ENCODE assay signal across 9 mouse cellular contexts in the genomic region with DNA sequence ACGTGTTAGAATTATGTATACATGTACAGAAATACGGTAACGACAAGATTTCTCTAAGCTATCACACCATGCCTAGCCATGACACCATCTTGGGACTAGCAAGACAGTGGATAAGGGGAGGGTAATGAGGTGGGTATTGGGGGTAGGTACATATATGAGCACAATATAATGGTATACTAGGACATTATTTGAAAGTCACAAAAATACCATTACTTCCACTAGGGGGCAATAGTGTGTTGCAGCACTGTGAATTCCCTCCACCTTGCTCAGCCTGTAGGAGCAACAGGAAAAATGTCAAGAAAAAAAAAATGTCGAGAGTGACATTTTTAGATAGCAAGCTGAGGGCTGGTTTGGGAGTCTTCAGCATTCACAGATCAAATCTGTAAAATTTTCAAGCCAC.
DNase-seq lines count a peak whose midpoint lies in the region; ATAC-seq and TF ChIP-seq lines count a peak whose summit lies in the region.
"Had no signal": no experiment of that assay in that cellular context is flagged by ENCODE, and none has a peak within 500 bp of the region (broad histone marks: within the 10 kb centered on the region; RNA-seq: fewer than 3 reads in every experiment).

No protein-coding gene starts in this region.

- peak; percentile 93 for TF ChIP-seq CTCF in midbrain, postnatal 0 days (IDR thresholded peaks at IDR 0.05)

- no peak overlapping the region for H3K4me2 ChIP-seq in midbrain, embryonic 11.5 days
- no peak overlapping the region for H3K4me2 ChIP-seq in forebrain, embryonic 15.5 days (replicated peaks)
- no peak overlapping the region for H3K4me2 ChIP-seq in midbrain, postnatal 0 days (ENCODE audit: low read depth, low read length, poor library complexity, severe bottlenecking)
- H3K4me2 ChIP-seq: heart, embryonic 15.5 days had no signal

- 78% methylated on average over 4 of the region's 4 CpGs for WGBS in midbrain, embryonic 11.5 days
- 76% methylated on average over 4 of the region's 4 CpGs for WGBS in midbrain, embryonic 10.5 days
- 70% methylated on average over 4 of the region's 4 CpGs for WGBS in forebrain, embryonic 15.5 days
- 71% methylated on average over 4 of the region's 4 CpGs for WGBS in midbrain, postnatal 0 days

- H3K9me3 ChIP-seq in midbrain, embryonic 11.5 days (ENCODE audit: control insufficient read depth, low read length): no peaks in the 10 kb centered on the region
- no peaks in the 10 kb centered on the region for H3K9me3 ChIP-seq in midbrain, embryonic 10.5 days (replicated peaks)
- no peaks in the 10 kb centered on the region for H3K9me3 ChIP-seq in forebrain, embryonic 15.5 days
- H3K9me3 ChIP-seq in midbrain, postnatal 0 days (ENCODE audit: low read length): no peaks in the 10 kb centered on the region
- H3K9me3 ChIP-seq: heart, embryonic 15.5 days had no signal

- ATAC-seq in frontal cortex, adult (ENCODE audit: low TSS enrichment): peak; percentile 41
- peak; percentile 20; the same call in 1 of the 2 replicates for ATAC-seq in midbrain, embryonic 11.5 days (ENCODE audit: low FRiP score)
- peak; percentile 51 for ATAC-seq in forebrain, embryonic 15.5 days (replicated peaks)
- ATAC-seq in midbrain, postnatal 0 days (ENCODE audit: low FRiP score): peak; percentile 38; the same call in 1 of the 2 replicates

- H3K4me1 ChIP-seq in midbrain, embryonic 11.5 days (ENCODE audit: control insufficient read depth, insufficient read depth, low read length): peaks cover 4% of the 10 kb centered on the region
- peaks cover 16% of the 10 kb centered on the region for H3K4me1 ChIP-seq in midbrain, embryonic 10.5 days
- no peaks in the 10 kb centered on the region for H3K4me1 ChIP-seq in forebrain, embryonic 15.5 days
- H3K4me1 ChIP-seq in midbrain, postnatal 0 days (ENCODE audit: insufficient read depth, low read length): no peaks in the 10 kb centered on the region

- no peak overlapping the region for H3K9ac ChIP-seq in midbrain, embryonic 11.5 days (ENCODE audit: low read length)
- no peak overlapping the region for H3K9ac ChIP-seq in forebrain, embryonic 15.5 days (replicated peaks)
- no peak overlapping the region for H3K9ac ChIP-seq in midbrain, postnatal 0 days (replicated peaks; ENCODE audit: low read length, poor library complexity, severe bottlenecking)
- H3K9ac ChIP-seq: heart, embryonic 15.5 days had no signal

- no peak overlapping the region for H3K4me3 ChIP-seq in midbrain, embryonic 11.5 days (ENCODE audit: low read depth, low read length)
- H3K4me3 ChIP-seq in midbrain, embryonic 10.5 days: no peak overlapping the region
- H3K4me3 ChIP-seq in forebrain, embryonic 15.5 days: no peak overlapping the region
- no peak overlapping the region for H3K4me3 ChIP-seq in midbrain, postnatal 0 days (ENCODE audit: low read depth, low read length)
- H3K4me3 ChIP-seq: heart, embryonic 15.5 days had no signal

- no peaks in the 10 kb centered on the region for H3K27me3 ChIP-seq in midbrain, embryonic 11.5 days (ENCODE audit: control insufficient read depth, insufficient read depth, low read length)
- H3K27me3 ChIP-seq in midbrain, embryonic 10.5 days (ENCODE audit: low read depth, poor library complexity, severe bottlenecking): no peaks in the 10 kb centered on the region
- no peaks in the 10 kb centered on the region for H3K27me3 ChIP-seq in forebrain, embryonic 15.5 days
- H3K27me3 ChIP-seq in midbrain, postnatal 0 days (ENCODE audit: insufficient read depth, low read length): no peaks in the 10 kb centered on the region
- H3K27me3 ChIP-seq: heart, embryonic 15.5 days had no signal

- H3K27ac ChIP-seq in midbrain, embryonic 11.5 days (ENCODE audit: low read depth, low read length): no peak overlapping the region
- no peak overlapping the region for H3K27ac ChIP-seq in midbrain, embryonic 10.5 days (replicated peaks)
- no peak overlapping the region for H3K27ac ChIP-seq in forebrain, embryonic 15.5 days (replicated peaks)
- H3K27ac ChIP-seq in midbrain, postnatal 0 days (ENCODE audit: low read depth, low read length): no peak overlapping the region; the same call in 1 of the 2 replicates
- H3K27ac ChIP-seq: heart, embryonic 15.5 days had no signal

- H3K36me3 ChIP-seq in midbrain, embryonic 11.5 days (ENCODE audit: control insufficient read depth, insufficient read depth, low read length): no peaks in the 10 kb centered on the region
- no peaks in the 10 kb centered on the region for H3K36me3 ChIP-seq in midbrain, embryonic 10.5 days
- H3K36me3 ChIP-seq in forebrain, embryonic 15.5 days: no peaks in the 10 kb centered on the region
- H3K36me3 ChIP-seq in midbrain, postnatal 0 days (ENCODE audit: insufficient read depth, low read length): peaks cover 19% of the 10 kb centered on the region
- H3K36me3 ChIP-seq: heart, embryonic 15.5 days had no signal

- no peak for DNase-seq in frontal cortex, postnatal 10 days (ENCODE audit: low spot score in 2 of 2)
- DNase-seq in midbrain, embryonic 11.5 days (ENCODE audit: low spot score, missing footprints): peak; percentile 97
- DNase-seq in midbrain, embryonic 10.5 days (ENCODE audit: low spot score): no peak
- peak; percentile 78 for DNase-seq in midbrain, postnatal 0 days (ENCODE audit: low spot score)
- no peak for DNase-seq in right cerebral cortex, postnatal 10 days (ENCODE audit: low spot score in 2 of 2)
- no peak for DNase-seq in yolk sac, embryonic 10.5 days (ENCODE audit: low spot score)

Comparison
In these comparisons a context has a peak if more than half of its experiments do, and no peak if none do; other contexts are left out.
1. DNase-seq: peak in midbrain, embryonic 11.5 days (single experiment) and midbrain, postnatal 0 days (single experiment); none in frontal cortex, postnatal 10 days (0 of 2), midbrain, embryonic 10.5 days (single experiment), right cerebral cortex, postnatal 10 days (0 of 2) and yolk sac, embryonic 10.5 days (single experiment).
2. Peak in every context shown above with its lines, with median percentiles within 50 percentile points of each other: ATAC-seq.